Mouse (Mus musculus) cerebellum, adult 18-20 months (tissue): ENCODE data around the gene Cldn14.
"Not testable (repeated sequence)": the region's sequence is repeated elsewhere in the genome, so short reads cannot be mapped to it uniquely, and the experiment has no call there.

Experiments used
- DNase-seq, 2 experiments: peaks; one replicate each; pipeline ENCODE4 v3.0.0; 2021

Cldn14 gene

DNA sequence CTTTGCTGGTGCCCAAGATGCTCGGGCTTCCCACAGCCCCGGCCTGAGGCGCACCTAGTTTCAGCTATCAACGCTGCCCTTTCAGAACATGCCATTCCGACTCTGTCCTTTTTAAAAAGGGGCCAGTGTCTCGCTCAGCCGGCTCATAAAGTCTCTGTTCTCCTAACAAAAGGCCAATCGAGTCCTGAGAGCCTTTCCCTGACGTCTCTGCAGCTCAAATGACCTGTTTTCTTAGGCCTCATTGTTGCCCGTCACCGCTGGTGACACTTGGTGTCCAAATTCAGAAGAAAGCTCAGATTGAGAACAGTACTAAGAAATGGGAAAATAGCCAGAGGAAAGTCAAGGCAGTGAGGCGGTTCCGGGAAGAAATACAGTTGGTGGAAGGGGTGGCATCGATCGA, at the start of gene Cldn14:
Gene Cldn14 (minus strand): TSS at position 101 of the 400 bp plus-strand sequence.
- DNase-seq, result no peak

DNA sequence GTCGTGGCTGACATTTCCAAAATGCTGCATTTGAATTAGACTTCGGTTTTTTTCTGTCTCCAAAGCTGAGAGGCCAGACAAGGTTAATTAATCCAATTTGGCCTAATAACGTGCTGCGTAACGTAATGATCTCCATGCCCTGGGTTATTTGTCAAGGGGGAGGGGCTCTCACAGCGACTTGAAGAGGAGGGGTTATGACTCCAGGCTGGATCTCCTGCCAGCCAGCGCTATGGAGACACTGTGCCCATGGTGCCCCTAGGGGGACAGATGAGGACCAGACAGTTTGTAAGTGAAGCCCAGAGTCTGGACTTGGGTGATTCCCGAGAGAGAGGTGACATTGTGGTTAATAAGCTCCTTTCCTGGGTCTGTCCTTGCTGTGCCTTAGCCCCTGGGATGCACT, 46.9 kb upstream of the Cldn14 start:
- no peak for DNase-seq

DNA sequence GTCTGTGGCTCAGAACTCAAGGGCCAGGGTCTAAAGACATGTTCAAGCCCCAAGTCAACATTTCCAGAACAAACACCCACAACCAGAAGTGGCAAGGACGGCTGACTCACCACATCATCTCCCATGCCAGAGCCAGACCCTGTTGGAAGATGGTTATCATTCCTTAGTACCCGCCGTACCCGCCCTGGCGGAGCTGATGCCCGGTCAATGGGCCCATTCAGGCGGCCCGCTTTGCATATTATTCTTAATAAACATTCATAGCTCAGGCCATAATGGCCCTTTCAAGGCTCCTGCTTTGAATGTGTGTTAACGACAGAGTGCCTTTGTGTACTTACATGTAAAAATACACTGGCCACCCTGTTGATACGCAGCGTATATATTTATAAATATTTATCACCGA, 46.5 kb upstream of the Cldn14 start:
- DNase-seq, result no peak

DNA sequence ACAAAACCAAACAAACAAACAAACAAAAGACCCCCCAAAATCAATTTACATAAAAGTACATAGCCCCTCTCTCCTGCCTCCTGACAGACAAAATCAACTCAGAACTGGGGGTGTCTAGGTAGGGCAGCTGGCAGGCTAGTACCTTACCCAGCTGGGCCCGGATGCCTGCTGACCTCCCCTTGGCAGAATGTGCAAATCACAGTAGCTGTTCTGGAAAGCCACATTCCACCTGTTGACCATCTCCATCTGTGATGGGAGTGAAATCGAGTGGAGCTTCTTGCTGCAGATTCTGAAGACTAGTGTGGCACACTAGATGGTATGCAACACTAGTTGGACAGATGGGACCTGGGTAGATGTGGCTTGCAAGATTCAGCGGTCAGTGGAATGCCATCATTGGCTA, 41.7 kb upstream of the Cldn14 start:
- DNase-seq, result peak; percentile 35 to 60

DNA sequence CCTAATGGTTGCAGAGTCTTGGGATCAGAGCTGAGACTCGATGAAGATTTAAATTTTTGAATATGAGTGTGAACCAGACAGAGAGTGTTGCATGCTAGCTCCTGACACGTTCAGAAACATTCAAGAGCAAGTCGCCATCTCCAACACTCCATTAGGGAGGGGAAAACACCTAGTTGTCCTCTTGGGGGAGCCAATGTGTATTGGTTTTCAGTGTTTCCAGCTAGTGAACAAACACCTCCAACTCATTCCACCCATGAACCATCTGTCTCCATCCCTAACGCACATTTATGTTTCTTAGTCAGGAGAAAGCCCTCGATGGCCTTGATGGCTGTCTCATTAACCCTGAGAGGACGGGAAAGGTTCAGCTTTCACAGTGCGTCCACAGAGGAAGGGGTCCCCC, 36.4 kb upstream of the Cldn14 start:
- no peak for DNase-seq

DNA sequence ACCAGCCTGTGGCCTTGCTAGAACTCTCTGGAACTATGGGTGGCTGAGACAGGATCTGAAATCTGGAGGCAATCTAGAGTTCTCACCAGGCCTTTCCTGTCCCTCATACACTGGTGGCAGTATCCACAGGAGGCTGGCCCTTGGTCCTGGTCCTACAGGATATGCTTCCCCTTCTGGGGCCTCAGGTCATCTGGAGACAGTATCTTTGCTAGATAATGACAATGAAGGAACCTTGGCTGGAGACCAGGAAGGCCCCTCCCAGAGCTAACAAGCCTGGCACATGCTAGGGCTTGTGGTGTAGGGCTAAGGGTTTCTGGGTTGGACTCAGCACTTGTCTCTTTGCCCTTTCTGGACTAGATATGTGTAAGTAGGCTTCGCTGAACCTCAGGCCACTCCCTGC, 35.2 kb upstream of the Cldn14 start:
- no peak for DNase-seq

DNA sequence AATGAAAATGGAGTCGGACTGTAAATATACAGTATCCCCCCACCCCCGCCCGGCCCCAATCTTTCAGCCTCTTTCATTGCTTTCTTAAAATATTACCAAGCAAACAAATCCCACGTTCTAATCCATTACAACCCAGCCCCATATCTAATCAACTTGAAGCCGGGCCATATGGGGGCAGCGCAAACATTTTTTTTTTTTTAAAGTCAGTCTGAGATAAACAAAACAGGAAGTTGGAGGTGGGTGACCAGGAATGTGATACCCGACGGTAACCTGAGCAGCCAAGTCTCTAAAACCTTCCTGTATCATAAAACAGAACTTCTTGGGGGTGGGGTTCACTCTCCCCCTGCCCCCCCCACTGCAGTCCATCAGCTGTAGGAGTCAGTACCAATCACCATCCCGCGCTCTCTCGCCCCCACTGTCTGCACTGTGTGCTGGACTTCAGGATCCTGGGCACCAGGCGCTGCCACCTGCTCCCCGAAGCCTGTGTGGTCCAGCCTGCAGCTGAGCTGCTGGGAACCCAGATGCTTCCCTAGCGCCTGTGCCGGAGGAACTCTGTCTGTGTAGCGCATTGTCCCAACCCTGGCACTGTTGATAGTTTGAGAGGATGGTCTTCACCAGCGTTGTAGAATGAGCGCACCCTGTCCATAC, 32.6 kb upstream of the Cldn14 start:
- no peak for DNase-seq

DNA sequence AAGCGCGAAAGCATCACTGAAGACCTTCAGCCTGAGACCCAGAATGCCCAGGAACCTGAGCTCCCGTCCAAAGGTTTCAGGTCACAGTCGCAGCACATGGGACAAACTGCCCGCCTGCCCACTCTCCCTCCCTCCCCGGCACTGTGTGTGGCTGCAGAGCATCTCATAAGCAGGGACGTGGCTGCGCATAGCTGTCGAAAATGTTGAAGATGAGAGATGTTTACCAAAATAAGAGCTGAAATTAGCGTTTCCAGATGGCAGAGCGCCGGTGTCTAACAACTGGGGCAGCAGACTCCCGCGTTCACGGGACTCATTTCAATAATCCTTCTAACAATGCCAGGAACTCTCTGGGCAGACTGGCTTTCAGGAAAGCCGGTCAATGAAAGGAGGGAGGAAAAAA, 31.8 kb upstream of the Cldn14 start:
- no peak for DNase-seq

DNA sequence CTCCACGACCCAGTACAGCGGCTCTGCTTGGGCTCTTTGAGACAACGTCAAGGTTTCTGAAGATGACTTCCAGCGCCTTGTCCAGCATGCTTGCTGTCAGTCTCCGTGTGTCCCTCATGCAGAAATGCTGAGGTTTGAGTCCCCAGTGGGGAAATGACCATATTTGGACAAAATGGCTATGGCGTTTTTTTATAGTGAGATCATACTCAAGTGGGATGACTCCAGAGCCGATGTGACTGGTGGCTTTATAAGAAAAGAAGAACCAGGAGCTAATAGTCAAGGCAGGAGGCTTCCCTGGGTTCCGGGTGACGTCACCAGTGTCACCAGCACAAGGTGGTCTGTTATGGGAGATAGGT, 30.3 kb upstream of the Cldn14 start:
- no peak for DNase-seq

DNA sequence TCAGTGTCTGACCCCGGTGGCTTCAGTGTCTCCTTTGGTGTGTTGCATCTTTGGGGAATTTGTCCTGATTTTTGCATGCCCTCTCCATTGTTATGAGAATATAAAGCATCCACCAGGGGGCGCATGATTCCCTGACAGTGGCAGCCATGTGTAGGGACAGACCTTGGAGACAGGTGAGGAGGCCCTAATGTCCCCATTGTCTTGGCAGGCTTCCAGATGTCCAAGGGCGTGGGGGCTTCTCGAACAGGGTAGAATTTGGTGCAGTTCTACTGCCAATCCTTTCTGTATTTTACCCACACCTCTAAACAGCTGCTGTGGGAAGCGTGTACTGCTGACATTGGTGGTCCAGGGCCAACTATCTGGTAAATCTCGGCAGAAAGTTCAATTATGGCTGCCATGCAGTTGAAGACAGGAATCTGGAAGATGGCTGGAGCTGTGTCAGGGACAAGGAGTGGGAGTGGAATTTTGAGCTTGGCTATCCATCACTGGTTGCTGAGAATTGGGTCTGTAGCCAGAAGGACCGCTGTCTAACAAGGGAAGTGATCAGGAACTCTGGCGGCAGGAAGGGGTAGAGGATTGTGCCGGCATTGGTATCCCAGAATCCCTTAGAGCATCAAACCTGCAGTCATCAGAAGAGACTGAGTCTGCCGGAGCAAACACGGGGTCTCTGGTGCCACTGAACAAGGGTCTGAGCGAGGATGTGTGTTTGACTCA, 29.8 kb upstream of the Cldn14 start:
- peak; percentile 67 to 73 for DNase-seq

DNA sequence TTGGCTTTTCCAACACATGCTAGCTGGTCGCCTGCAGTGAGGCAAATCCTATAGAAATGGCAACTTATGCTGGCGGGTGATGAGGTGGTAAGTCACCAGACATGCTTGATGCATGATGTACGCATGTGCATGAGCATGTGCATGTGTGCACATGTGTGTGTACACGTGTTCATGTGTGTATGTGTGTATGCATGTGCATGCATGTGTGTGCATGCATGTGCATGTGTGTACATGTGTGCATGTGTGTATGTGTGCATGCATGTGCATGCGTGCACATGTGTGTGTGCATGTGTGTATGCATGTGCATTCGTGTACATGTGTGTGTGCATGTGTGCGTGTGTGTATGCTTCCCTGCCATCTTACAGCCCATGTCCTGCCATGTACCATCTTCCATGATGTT, 28.6 kb upstream of the Cldn14 start:
- no peak for DNase-seq

DNA sequence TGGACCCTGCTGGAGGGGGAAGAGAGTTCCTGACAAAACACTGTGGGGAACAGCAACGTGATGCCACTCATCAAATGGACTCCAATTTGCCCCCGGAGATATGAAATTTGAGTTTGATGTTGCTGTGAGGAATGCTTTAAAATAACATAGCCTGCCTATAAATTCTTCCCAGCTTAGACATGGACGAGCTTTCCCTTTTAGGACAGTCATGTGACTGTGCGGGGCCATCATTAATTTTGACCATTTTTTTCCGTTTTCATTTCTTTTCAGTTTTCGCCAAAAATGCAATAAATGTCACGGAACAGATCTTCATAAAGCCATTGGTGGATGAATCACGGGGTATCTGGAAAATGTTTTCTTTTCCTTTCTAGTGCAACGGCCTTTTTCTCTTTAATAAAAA, 25.5 kb upstream of the Cldn14 start:
- DNase-seq, result no peak

DNA sequence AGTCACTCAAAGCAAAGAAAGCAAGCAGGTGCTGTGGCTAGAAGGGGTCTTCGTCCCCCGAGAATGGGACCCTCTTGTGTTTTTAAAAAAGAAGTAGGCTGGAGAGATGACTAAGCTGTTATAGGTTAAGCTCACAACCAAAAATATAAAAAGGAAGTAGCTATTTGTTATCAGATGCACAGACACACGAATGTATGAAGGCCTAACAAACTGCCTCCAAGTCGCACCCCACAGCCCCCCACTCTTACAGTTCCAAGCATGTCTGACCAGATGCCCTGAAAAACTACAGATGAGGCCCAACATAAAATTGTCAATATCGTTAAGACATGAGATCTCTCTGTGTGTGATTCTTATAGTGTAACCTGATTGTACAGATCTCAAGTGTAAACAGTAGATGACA, 23.6 kb upstream of the Cldn14 start:
- no peak for DNase-seq

DNA sequence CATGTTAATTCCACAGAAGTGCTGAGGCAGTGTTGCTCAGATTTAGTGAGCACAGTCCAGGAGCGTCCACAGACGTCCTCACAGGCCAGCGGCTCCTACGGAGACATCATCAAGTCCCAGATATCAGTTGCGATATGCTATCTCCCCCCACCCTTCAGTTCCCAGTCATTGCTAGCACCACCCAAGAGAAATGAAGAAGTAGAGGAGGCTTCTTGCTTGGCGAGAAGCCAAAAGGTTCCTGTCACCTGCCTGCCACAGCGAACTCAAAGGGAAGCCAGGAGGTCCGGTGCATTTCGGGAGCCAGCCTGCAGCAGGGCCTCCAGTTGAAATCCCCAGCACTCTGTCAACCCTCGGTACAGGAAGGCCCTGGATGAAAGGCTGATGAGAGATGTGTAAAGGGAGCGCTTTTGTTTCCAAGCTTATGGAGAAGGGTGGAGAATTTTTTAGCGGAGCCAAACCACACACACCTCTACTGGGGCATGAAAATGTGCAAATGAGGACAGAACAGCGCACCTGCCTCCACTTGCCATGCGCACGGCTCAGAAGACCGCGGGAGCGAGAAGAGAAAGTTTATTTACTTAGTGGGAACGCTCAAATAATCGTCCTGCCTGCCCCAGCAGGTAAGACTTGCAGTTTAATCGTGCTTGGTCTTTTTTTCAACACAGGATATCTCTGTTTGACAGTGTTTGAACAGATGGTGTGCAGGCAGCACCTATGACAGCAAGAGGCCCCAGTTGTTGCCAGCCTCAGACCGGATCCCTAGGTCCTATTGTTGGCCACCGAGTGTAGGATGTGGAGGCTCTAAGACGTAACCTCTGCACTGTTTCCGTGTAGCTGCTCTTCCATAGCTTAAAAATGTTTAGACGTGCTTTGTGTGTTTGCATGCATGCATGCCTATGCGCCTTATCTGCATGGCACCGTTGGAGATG, 15.0 kb upstream of the Cldn14 start:
- DNase-seq, result no peak

DNA sequence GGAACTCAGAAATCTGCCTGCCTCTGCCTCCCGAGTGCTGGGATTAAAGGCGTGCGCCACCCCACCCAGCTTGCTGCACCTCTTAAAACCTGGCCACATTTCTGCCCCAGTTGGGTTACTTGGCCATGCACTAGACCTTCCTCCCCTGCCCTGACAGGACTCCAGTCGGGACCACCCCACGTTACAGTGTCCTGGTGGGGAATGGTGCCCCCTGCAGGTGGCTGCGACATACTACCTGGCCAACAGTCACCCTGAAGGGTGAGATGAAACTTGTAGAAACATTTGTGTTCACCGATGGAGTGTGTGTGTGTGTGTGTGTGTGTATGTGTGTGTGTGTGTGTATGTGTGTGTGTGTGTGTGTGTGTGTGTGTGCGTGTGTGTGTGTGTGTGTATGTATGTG, 11.1 kb upstream of the Cldn14 start:
- DNase-seq, result not testable (repeated sequence)

DNA sequence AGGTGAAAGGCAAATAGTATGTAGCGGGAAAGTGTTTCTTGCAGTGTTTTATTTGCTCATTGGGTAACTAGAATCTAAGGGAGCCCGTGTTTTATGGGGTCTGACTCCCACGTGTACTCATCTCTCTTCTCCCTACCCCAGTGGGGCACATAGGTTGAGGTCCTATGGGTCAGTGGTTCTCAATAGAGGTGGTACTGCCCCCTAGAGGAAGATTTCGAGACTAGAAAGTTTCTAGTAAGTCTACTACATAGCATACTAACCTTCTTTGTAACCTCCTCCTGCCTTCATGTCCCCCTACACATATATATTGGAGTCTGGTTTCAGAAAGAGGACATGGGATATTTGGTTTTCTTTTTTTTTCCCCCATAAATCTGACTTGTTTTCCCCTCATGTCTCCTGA, 9.3 kb upstream of the Cldn14 start:
- DNase-seq, result no peak

DNA sequence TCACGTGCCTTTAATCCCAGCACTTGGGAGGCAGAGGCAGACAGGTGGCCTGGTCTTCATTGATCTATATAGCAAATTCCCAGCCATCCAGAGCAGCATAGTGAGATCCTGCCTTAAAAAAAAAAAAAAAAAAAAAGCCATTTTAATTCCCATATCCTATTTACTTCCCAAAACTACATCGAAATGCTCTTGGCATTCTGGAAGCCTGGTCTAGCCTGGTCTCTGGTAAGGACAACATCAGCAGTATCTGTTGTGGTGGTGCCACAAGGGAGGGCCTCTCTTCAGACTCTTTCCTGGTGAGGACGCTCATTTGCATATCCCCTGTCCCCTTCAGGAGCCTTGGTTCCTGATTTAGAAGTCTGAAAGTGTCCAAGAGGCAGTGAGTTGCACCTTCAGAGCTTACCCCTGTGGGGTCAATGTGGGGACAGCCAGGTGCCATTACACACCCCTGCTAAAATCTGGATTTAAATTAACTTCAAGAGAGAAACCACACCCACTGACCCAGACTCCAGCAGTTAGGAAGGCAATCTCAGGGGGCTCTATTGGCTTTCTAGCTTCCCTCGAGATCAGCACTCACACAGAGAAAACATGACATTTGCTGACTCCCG, 6.0 kb upstream of the Cldn14 start:
- no peak for DNase-seq

DNA sequence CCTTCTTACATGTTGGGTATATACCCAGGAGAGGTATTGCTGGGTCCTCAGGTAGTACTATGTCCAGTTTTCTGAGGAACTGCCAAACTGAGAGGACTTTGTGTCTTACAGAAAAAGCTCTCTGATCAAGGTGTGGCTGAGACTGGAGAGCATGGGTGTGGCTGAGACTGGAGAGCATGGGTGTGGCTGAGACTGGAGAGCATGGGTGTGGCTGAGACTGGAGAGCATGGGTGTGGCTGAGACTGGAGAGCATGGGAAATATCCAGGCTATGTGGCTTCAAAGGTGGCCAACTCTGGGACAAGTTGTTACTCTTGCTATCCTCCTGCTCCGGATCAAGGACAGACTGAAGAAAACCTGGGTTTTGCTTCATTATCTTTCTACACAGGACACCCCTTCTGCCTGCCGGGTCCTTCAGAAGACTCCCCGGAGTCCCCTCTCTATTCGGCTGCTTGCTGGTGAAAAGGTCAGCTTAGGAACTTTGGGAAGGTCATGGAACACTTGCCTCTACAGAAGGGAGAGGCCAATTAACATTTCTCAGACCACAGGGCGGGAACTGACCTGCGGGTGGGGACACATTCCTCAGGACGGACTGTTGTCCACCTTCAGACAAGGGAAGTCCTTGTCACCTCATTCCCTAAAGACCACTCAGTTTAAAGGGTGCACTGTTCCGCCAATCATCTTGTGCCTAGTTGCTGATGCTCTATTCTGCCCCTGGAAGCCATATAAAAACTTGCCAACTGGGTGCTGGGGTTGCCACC, 4.9 kb upstream of the Cldn14 start:
- not testable (repeated sequence) for DNase-seq

DNA sequence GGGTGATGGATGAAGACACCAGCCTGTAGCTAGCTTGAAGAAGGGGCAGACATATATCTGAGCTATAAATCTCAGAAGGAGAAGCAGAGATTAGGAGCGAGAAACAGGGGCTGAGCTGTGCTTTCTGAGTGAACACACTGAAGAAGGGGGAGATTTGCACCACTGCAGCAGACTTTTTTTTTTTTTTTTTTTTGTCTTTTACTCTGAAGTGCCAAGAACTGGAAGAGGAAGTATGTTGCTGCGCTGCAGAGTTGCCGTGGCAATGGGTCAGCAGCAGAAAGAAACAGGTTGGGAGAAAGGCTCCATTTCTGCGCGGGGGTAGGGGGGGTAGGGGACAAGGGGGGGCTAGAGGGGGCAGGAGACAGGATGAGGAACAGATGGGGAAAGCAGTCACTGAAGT, 2.6 kb upstream of the Cldn14 start:
- DNase-seq, result no peak

DNA sequence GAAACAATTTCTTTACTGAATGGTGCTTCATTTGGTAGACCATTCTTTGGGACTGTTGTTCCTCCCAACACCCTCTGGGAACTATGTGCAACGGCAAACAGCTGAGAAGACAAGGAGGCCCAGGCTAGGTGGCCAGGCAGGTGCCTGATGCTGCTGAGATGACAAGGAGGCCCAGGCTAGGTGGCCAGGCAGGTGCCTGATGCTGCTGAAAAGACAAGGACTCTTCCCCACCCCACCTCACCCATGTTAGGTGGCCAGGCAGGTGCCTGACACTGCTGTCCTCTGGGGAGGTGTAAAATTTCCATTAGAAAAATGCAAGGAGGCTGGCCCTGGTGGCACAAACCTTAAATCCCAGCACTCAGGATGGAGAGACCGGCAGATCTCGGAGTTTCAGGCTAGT, 2.0 kb upstream of the Cldn14 start:
- no peak for DNase-seq

DNA sequence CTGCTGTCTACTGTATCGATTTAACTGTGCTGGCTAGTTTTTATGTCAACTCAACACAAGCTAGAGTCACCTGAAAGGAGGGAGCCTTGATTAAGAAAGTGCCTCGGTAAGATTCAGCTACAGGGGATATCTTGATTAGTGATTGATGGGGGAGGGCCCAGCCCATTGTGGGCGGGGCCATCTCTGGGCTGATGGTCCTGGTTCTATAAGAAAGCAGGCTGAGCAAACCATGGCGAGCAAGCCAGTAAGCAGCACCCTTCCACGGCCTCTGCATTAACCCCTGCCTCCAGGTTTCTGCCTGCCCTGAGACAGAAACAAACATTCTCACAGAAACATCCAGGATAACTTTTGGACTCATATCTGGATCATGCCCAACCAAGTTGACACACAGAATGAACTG, 1.5 kb upstream of the Cldn14 start:
- DNase-seq, result no peak

DNA sequence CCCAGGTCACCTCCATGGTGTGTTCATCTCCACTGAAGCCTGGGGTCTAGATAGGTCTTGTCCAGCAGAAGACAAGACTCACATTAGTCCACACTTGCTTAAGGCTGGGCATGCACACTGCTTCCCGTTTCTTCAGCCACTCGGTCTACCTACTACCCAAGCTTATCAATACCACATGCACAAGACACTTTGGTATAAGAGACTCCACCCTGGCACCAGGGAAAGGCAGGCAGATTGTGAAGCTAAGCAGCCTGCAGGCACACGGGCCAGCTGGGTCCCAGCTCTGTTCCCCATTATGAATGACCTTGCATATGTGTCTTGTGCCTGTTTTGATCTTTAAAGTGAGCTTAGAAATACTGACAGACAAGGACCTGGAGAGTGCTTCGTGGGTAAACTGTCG, 719 bp upstream of the Cldn14 start:
- DNase-seq, result no peak
